Mouse (Mus musculus) lung, postnatal 0 days (tissue): ENCODE measurements around the gene Ift122. TPM values are rescaled to one million over a fixed set of nuclear protein-coding genes. Genes with fewer than 3 reads are reported as not detected.

Experiments used
- ATAC-seq: fragments of 200-750 bp; cut with Nextera tagmentation; 2 replicates; pipeline ENCODE4 v1.8.0; 2017; ENCODE audit warnings: moderate library complexity
- DNase-seq: peaks from one replicate; pipeline ENCODE4 v3.0.0-alpha.2; 2016; ENCODE audit warnings: low spot score
- H3K27ac ChIP-seq: fragments of 300-500 bp; sonication (generic); 2 replicates; pipeline ENCODE4 v1.5.1; 2014; ENCODE audit warnings: antibody characterized with exemption, mild to moderate bottlenecking, low read length, mixed read lengths
- H3K27me3 ChIP-seq: fragments of 300-500 bp; sonication (generic); replicated peaks from 2 replicates; pipeline ENCODE4 v1.6.1; 2014; ENCODE audit warnings: low read length, mixed read lengths; ENCODE audit not compliant: insufficient read depth
- H3K36me3 ChIP-seq: fragments of 300-500 bp; sonication (generic); 2 replicates; pipeline ENCODE4 v1.6.1; 2014; ENCODE audit warnings: low read length, mixed read lengths; ENCODE audit not compliant: insufficient read depth
- H3K4me1 ChIP-seq: fragments of 300-500 bp; sonication (generic); 2 replicates; pipeline ENCODE4 v1.6.1; 2014; ENCODE audit warnings: antibody characterized with exemption, low read depth, low read length, mixed read lengths; ENCODE audit not compliant: insufficient read depth
- H3K4me2 ChIP-seq: fragments of 300-500 bp; sonication (generic); replicated peaks from 2 replicates; pipeline ENCODE4 v1.6.1; 2014; ENCODE audit warnings: low read depth, mild to moderate bottlenecking, low read length, moderate library complexity, mixed read lengths
- H3K4me3 ChIP-seq: fragments of 300-500 bp; sonication (generic); 2 replicates; pipeline ENCODE4 v1.5.1; 2014; ENCODE audit warnings: low read depth, low read length
- H3K9ac ChIP-seq: fragments of 300-500 bp; sonication (generic); replicated peaks from 2 replicates; pipeline ENCODE4 v1.6.1; 2014; ENCODE audit warnings: low read depth, mild to moderate bottlenecking
- H3K9me3 ChIP-seq: fragments of 300-500 bp; sonication (generic); 2 replicates; pipeline ENCODE4 v1.6.1; 2016; ENCODE audit warnings: low read length, mixed read lengths
- CTCF ChIP-seq: IDR thresholded peaks from 2 replicates; pipeline ENCODE4 v1.5.1; 2016; ENCODE audit warnings: antibody characterized with exemption, mild to moderate bottlenecking
- EP300 ChIP-seq: IDR thresholded peaks from 2 replicates; pipeline ENCODE4 v1.6.1; 2016; ENCODE audit warnings: antibody characterized with exemption, mild to moderate bottlenecking, control low read depth
- WGBS: fragments of 180-500 bp; shearing (Covaris S2); extraction: QIAGEN DNeasy Blood & Tissue Kit; methylation state at CpG from one replicate; pipeline ENCODE4 v1.1.7; 2014; 5-methylcytosine and 5-hydroxymethylcytosine counted together
- polyA plus RNA-seq: library from polyadenylated mRNA; unstranded; fragments of >200 nt; fragmentation: Nextera tagmentation; extraction: Ambion mirVana; gene quantifications from 2 replicates; pipeline ENCODE4 v1.2.1, GENCODE M21; 2015

The Ift122 gene
- polyA plus RNA-seq = 8.3 and 10.4 TPM in 2 replicates

DNA sequence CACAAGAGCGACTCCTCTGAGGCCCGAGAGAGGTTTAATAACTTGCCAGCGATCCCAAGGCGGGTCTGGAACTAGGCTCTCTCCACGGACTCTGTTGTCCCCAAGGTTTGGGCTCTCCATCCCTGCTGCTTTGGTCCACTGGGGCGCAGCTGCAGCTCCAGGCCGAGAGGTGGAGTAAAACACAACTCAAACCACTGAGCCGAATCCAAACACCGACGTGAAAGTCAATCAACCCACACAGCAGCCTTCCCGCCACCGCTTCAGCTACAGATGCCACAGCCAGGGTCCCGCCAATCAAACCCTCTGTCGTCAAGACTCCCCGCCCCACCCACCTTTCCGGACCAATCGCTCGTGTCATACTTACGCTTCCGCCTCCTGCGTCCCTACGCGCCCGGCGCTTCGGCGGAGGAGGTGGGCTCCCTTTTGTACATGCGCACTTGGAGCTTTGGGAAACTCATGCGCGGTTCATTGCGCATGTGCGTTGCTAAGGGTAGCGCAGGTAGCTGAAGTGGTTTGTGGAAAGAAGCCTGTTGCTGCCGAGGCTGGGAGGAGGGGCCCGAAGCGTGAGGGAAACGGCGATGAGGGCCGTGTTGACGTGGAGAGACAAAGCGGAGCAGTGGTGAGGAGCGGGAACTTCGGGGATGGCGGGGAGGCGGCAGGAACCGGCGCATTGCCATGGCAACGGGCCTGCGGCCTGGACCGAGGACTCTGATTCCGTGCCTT is at the start of gene Ift122, which contains the start of gene Mbd4:
Ift122 (plus strand) TSS at position 380 of the 723 bp plus-strand sequence.
Mbd4 (minus strand) TSS at position 281 of the 723 bp plus-strand sequence.
- H3K27me3 ChIP-seq = no peaks in the 10 kb centered on the region
- no peaks in the 10 kb centered on the region for H3K4me1 ChIP-seq
- no peaks in the 10 kb centered on the region for H3K9me3 ChIP-seq
- no peak within 1 kb of the TSS for H3K9ac ChIP-seq
- WGBS = under 1% methylated on average over 51 of the region's 51 CpGs
- H3K36me3 ChIP-seq = no peaks in the 10 kb centered on the region
- DNase-seq = peak; percentile 100
- H3K4me2 ChIP-seq = peak within 1 kb of the TSS; percentile 66
- H3K27ac ChIP-seq = peak within 1 kb of the TSS; percentile 72
- H3K4me3 ChIP-seq = peak within 1 kb of the TSS; percentile 53
- peak; percentile 98 for ATAC-seq
- TF ChIP-seq CTCF (peak; percentile 71), EP300 (no peak)

DNA sequence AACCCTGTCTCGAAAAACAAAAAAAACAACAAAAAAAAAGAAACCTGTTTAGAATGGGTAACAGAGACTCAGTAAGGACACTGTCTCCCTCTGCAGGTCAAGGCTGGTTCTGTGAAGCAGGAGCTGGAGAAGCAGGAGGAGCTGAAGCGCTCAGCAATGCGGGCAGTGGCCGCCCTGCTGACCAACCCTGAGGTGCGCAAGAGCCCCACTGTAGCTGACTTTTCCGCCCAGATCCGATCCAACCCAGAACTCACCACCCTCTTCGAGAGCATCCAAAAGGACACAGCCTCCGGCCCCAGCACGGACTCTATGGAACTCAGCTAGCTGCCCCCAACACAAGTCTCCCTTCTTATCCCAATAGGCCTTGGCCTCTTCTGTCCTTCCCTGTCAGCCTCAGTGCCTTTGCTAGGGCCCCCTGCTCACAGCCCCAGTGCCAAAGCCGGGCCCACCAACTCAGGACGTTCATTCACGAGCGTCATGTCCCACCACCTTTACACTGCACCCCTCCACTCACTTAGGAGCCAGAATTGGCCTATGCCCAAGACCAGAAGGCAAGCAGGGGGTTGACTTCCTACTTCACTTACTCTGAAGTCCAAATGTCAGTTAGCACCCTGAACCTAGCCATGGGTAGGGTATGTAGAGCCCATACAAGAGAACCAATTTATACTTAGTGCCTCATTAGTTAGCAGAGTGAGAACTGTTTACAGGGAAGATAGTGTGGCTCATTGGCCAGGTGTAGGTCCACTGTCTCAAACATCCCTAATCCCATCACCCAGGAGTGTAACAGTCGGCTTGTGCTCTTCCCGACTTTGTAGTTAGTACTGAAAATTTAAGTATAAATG is 49.5 kb upstream of the Ift122 start:
- DNase-seq (peak; percentile 84), ATAC-seq (peak; percentile 62)
- no peak overlapping the region for H3K27ac ChIP-seq
- peaks cover 14% of the 10 kb centered on the region; the same call in 1 of the 2 replicates for H3K36me3 ChIP-seq
- peaks cover 6% of the 10 kb centered on the region; the same call in 1 of the 2 replicates for H3K4me1 ChIP-seq
- TF ChIP-seq EP300 (no peak), CTCF (peak; percentile 83)
- no peaks in the 10 kb centered on the region for H3K9me3 ChIP-seq
- H3K4me3 ChIP-seq = no peak overlapping the region
- H3K4me2 ChIP-seq = no peak overlapping the region
- no peaks in the 10 kb centered on the region for H3K27me3 ChIP-seq
- no peak overlapping the region for H3K9ac ChIP-seq
- WGBS = 32% methylated on average over 13 of the region's 16 CpGs

- Histone ChIP-seq H3K9me3 (no peaks in the 10 kb centered on the region), H3K27me3 (no peaks in the 10 kb centered on the region), H3K4me2 (no peak overlapping the region), H3K27ac (no peak overlapping the region), H3K9ac (no peak overlapping the region), H3K4me1 (peaks cover 6% of the 10 kb centered on the region; the same call in 1 of the 2 replicates), H3K4me3 (no peak overlapping the region), H3K36me3 (peaks cover 14% of the 10 kb centered on the region; the same call in 1 of the 2 replicates)
- WGBS = 57% methylated on average over 10 of the region's 10 CpGs
- no peak for DNase-seq
- no peak for ATAC-seq
- TF ChIP-seq CTCF (no peak), EP300 (no peak)
Measured at GRCm38 (mm10) chr6:115804432-115805192, 48.7 kb upstream of the Ift122 start.

DNA sequence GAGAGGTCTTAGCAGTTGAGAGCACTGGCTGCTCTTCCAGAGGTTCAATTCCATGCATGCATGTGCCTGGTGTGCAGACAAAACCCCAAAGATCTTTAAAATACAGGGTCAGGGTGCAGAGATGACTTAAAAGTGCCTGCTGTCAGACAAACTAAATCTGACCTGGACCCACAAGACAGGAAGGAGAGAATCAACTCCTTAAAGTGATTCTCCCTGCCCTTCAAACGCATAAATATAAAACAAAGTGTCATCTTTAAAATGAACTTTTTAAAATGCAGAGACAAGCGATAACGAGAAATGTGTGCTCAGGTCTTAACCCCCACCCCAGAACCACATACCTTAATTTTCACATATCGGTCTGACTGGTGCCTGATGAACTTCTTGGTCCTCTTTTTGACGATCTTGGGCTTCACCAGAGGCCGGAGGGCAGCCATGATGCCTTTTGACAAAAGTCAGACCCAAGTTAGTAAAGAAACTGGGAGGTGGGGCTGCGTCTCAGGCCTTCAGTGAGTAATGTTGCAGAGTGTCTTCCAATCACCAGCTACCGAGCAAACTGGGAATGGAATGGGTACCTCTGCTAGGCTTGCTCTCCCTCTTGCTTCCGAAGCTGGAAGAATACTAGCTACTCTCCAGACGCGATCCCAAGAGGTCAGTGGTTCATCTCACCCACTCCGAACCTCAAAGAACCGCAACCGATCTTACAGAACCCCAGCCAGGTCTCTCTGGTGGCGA is 45.6 kb upstream of the Ift122 start:
- peak; percentile 23 for DNase-seq
- Histone ChIP-seq H3K27me3 (no peaks in the 10 kb centered on the region), H3K4me2 (peak overlapping the region; percentile 60), H3K9me3 (no peaks in the 10 kb centered on the region), H3K9ac (peak overlapping the region; percentile 89), H3K27ac (peak overlapping the region; percentile 90), H3K4me3 (peak overlapping the region; percentile 75), H3K4me1 (peaks cover 6% of the 10 kb centered on the region; the same call in 1 of the 2 replicates), H3K36me3 (peaks cover 14% of the 10 kb centered on the region; the same call in 1 of the 2 replicates)
- TF ChIP-seq EP300 (no peak), CTCF (no peak)
- ATAC-seq = no peak; the same call in 1 of the 2 replicates
- WGBS = 3% methylated on average over 15 of the region's 15 CpGs

DNA sequence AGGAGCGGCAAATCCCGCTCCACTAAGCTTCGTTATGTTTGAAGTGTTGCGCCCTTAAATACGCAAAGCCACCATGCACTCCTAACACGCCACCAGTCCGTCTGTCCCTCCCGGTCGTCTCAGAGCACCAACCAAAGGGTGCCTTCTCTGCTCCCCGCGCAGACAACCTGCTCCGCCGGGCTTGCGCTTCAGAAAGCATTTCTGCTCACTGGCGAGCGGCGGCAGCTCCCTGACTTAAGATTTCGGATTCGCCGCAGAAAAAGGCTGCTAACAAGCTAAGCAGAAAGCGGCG is 45.1 kb upstream of the Ift122 start:
- TF ChIP-seq CTCF = no peak
- no peak for TF ChIP-seq EP300
- Histone ChIP-seq H3K27me3 (no peaks in the 10 kb centered on the region), H3K4me2 (peak overlapping the region; percentile 60), H3K9ac (peak overlapping the region; percentile 89), H3K27ac (peak overlapping the region; percentile 90), H3K9me3 (no peaks in the 10 kb centered on the region), H3K4me3 (peak overlapping the region; percentile 75), H3K4me1 (peaks cover 6% of the 10 kb centered on the region; the same call in 1 of the 2 replicates), H3K36me3 (peaks cover 14% of the 10 kb centered on the region; the same call in 1 of the 2 replicates)
- DNase-seq (peak; percentile 39), ATAC-seq (peak; percentile 34)
- WGBS = 0% methylated on average over 22 of the region's 22 CpGs
